Mouse (Mus musculus) urinary bladder, postnatal 0 days (tissue): Measurements from ENCODE around the gene Incenp. TPM values are rescaled to one million over a fixed set of nuclear protein-coding genes. Genes with fewer than 3 reads are reported as not detected.

Experiments used
- microRNA-seq: library from miRNA; unstranded; fragments of <30 nt; microRNA quantifications from one replicate; pipeline ENCODE4, GENCODE M21; 2016
- polyA plus RNA-seq: library from polyadenylated mRNA; unstranded; fragments of >200 nt; fragmentation: Nextera tagmentation; extraction: Ambion mirVana; gene quantifications from 2 replicates; pipeline ENCODE4 v1.2.1, GENCODE M21; 2015

The Incenp gene
- polyA plus RNA-seq: 20.7 and 27.3 TPM in 2 replicates

DNA sequence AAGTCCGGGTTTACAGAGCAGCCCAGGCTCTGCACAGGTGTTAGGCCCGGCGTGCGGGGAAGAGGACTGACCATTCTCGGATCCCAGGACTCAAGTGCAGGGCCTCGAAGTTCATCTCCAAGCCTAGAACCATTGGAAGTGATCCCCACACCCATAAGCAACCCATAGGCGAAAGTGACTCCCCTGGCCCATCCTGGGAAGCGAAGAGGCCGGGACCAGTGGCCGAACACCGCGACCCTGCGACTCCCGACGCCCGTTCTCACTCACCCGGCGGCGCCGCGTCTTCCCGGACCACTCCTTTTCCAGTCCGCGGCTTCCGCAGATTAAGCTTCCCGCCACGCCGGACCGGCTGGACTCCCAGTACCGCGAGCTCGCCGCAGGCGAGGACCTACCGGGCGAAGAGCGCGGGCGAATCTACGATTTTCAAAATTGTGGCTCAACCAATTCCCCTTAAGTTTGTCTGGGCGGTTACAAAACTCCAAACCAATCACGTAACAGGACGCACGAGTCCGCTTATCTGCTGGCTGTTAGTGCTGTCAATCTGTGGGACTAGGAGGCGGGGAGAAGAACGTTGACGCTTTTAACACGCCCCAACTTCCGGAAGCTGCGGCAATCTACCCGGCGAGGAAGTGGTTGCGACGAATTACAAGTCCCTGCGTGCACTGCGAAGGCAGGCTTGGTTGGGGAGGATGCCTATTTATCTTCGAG is at the start of gene Incenp:
Gene Incenp (minus strand): TSS at position 480 of the 708 bp plus-strand sequence.

DNA sequence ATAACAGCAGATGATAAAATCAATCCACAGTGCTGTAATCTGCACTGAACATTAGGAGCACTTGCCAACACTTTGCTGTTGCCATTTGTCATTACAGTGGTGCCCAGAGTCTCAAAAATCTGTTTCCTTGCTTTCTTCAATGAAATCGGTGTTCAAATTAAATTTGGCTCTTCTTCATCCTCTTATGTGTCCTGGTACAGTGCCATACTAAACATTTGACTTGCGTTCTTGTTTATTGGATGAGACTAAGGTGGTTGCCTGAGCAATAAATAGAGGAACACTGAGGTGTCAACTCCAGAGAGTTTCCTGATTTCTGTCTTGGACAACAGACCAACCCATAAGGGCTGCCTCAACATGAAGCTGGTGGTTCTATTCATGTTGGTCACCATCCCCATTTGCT is 52.1 kb downstream of the Incenp start, which contains the start of gene Scgb2a2:
Gene Scgb2a2 (plus strand): TSS at position 301 of the 400 bp plus-strand sequence.

Small RNA genes lying within 50 kb of the gene (microRNA-seq; reads per million reads assigned to microRNA genes)
- gene Gm22369: not detected
- gene Gm24484: not detected

Other genes with a start within 250 kb of the Incenp start
- gene Scgb2a2, start 52.0 kb downstream of the Incenp start, polyA plus RNA-seq: not detected in 2 replicates
- 2,599 and 3,932 TPM in 2 replicates for gene Fth1, start 81.0 kb upstream of the Incenp start, polyA plus RNA-seq
- 1.1 and 1.7 TPM in 2 replicates for gene Best1, start 102.1 kb upstream of the Incenp start, polyA plus RNA-seq
- 26.0 and 27.5 TPM in 2 replicates for gene Rab3il1, start 102.1 kb upstream of the Incenp start, polyA plus RNA-seq
- 15.8 and 24.5 TPM in 2 replicates for gene Fads3, start 142.0 kb upstream of the Incenp start, polyA plus RNA-seq
- 125 and 166 TPM in 2 replicates for gene Fads2, start 202.2 kb upstream of the Incenp start, polyA plus RNA-seq